Mouse (Mus musculus) hindbrain, embryonic 14.5 days (tissue): ENCODE measurements at regions not wholly inside any gene's neighbourhood (a gene's known extent, or its start where the extent isn't known, plus 50 kb on each side); places are given as distances from the start of the nearest gene placed in this dataset.

Experiments used
- ATAC-seq: fragments of 200-750 bp; cut with Nextera tagmentation; 2 replicates; pipeline ENCODE4 v1.8.0; 2017; ENCODE audit warnings: moderate number of reproducible peaks, mild to moderate bottlenecking, moderate TSS enrichment, moderate library complexity; ENCODE audit not compliant: low FRiP score
- DNase-seq: peaks from one replicate; pipeline ENCODE4 v3.0.0-alpha.2; 2015; ENCODE audit warnings: low spot score
- H3K27ac ChIP-seq: fragments of 300-500 bp; sonication (generic); 2 replicates; pipeline ENCODE4 v1.5.1; 2014; ENCODE audit warnings: mild to moderate bottlenecking, moderate library complexity
- H3K27me3 ChIP-seq: fragments of 300-500 bp; sonication (generic); 2 replicates; pipeline ENCODE4 v1.6.1; 2014; ENCODE audit warnings: mild to moderate bottlenecking, low read length, mixed read lengths; ENCODE audit not compliant: control insufficient read depth, insufficient read depth
- H3K36me3 ChIP-seq: fragments of 300-500 bp; sonication (generic); replicated peaks from 2 replicates; pipeline ENCODE4 v1.6.1; 2014; ENCODE audit not compliant: control insufficient read depth, insufficient read depth
- H3K4me1 ChIP-seq: fragments of 300-500 bp; sonication (generic); replicated peaks from 2 replicates; pipeline ENCODE4 v1.6.1; 2014; ENCODE audit warnings: antibody characterized with exemption, low read length, mixed read lengths; ENCODE audit not compliant: control insufficient read depth, insufficient read depth
- H3K4me2 ChIP-seq: fragments of 300-500 bp; sonication (generic); replicated peaks from 2 replicates; pipeline ENCODE4 v1.6.1; 2014; ENCODE audit warnings: mild to moderate bottlenecking, moderate library complexity
- H3K4me3 ChIP-seq: fragments of 300-500 bp; sonication (generic); replicated peaks from 2 replicates; pipeline ENCODE4 v1.5.1; 2014; ENCODE audit warnings: mild to moderate bottlenecking, low read length
- H3K9ac ChIP-seq: fragments of 300-500 bp; sonication (generic); 2 replicates; pipeline ENCODE4 v1.6.1; 2014
- H3K9me3 ChIP-seq: fragments of 300-500 bp; sonication (generic); 2 replicates; pipeline ENCODE4 v1.6.1; 2016; ENCODE audit warnings: low read length; ENCODE audit not compliant: control insufficient read depth
- WGBS: fragments of 180-500 bp; shearing (Covaris S2); extraction: QIAGEN DNeasy Blood & Tissue Kit; methylation state at CpG from one replicate; pipeline ENCODE4 v1.1.7; 2014; 5-methylcytosine and 5-hydroxymethylcytosine counted together

DNA sequence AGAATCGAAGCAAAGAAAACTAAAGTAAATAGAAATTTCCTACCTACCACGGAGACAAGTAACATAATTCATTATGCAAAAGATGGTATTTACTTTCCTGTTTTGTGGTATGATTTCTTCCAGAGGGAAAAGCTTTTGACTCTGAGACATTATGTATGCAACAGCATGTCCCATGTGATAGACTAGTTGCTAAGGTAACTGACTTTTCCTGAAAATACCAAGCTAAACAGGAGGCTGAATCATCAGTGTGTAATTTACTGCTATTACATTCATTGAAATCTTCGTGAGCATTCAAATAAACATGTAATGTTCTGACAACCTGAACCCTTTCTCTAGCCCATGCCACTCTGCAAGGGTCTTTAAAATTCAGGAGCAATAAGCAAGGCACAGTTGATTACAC, 118.6 kb upstream of the P2ry1 start:
- Histone ChIP-seq H3K9me3 (no peaks in the 10 kb centered on the region), H3K4me3 (no peak overlapping the region), H3K4me2 (no peak overlapping the region), H3K36me3 (no peaks in the 10 kb centered on the region), H3K27me3 (no peaks in the 10 kb centered on the region), H3K9ac (no peak overlapping the region), H3K4me1 (0 out of 2 replicates have a peak, but pooled peaks cover 5% of the 10 kb centered on the region), H3K27ac (no peak overlapping the region)
- 54% methylated on average over 3 of the region's 3 CpGs for WGBS
- DNase-seq (peak; percentile 25), ATAC-seq (peak; percentile 66; the same call in 1 of the 2 replicates)

DNA sequence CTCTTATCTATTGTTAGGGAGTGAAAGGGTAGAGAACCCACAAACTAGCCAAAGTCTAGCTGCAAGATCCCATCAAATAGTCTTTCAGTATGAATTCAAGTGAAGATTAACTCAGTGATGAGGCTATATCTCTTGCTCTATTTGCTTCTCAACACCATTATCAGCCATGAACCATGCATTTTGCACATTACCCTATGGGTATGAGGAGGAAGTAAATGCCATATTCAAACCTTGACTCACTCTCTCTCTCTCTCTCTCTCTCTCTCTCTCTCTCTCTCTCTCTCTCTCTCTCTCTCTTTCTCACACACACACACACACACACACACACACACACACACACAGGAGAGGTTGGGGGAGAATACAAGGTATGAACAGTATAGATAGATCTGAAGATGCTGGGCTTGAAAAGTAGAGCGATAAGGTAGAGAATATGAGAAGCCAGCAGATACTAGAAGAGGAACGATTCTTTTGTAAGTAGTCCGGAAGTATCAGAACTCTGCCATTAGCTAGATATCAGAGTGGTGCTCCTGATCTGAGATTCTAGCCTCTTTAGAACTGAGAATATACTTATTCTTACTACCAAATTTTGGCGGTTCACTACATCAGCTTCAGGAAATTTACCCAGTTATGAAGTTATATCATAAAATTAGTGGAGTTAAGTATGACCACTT, 113.3 kb upstream of the P2ry1 start:
- Histone ChIP-seq H3K4me2 (no peak overlapping the region), H3K27ac (no peak overlapping the region), H3K4me1 (0 out of 2 replicates have a peak, but pooled peaks cover under 1% of the 10 kb centered on the region), H3K9ac (no peak overlapping the region), H3K36me3 (no peaks in the 10 kb centered on the region), H3K4me3 (no peak overlapping the region), H3K9me3 (no peaks in the 10 kb centered on the region), H3K27me3 (no peaks in the 10 kb centered on the region)
- WGBS = 96% methylated on average over 4 of the region's 4 CpGs
- ATAC-seq = no peak
- DNase-seq = no peak

DNA sequence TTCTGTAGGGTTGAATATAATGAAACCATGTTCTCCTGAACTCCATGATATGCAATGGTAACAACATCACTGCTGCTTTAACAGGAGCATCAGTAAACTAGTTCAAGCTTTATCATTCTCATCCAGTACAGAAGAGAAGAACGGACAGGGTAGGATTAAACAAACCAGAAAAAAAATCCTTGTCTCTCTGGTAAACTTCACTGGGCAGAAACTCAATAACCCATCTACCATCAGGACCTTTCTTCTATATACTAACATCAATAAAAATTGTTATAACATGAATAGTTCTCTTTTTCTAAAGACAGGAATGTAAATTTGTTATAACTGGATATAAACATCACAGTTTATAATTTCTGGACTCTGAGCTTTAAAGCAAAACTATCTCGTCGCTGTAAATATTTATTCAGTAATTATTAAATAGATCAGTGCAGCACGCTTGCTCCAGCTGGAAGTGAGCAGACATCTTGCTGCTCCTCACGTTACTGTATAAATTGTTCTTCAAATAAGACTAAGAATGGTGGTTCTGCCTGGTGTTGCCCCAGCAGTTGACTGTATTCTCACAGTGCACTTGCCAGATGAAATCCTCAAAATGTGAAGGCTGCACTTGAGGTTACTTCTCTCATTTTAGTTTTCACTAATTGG, 104.8 kb upstream of the P2ry1 start:
- ATAC-seq (no peak), DNase-seq (no peak)
- Histone ChIP-seq H3K4me3 (no peak overlapping the region), H3K27me3 (no peaks in the 10 kb centered on the region), H3K9me3 (no peaks in the 10 kb centered on the region), H3K36me3 (no peaks in the 10 kb centered on the region), H3K9ac (no peak overlapping the region), H3K4me2 (no peak overlapping the region), H3K27ac (no peak overlapping the region), H3K4me1 (no peaks in the 10 kb centered on the region)
- 90% methylated on average over 5 of the region's 5 CpGs for WGBS

DNA sequence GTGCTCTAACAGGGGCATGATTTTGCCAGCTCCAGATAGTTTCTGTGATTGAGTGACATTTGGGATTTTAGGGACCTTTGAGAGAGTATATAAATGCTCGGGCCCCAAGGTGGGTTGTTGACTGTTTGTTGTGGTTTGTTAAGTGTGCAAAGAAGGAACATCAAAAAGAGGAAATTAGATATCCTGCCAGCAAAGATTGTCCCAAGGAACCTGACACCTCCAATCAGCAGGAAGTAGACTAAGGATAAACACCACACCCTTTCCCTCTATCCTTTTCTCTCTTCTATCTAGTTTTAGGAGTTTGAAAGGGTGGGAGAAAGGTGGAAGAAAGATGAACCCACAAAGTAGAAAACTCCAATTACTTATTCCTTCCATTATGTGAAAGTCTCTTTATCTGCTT, 103.9 kb upstream of the P2ry1 start:
- whole genome bisulfite sequencing = 92% methylated on average over 1 of the region's 1 CpGs
- H3K27me3 ChIP-seq = no peaks in the 10 kb centered on the region
- H3K4me2 ChIP-seq = no peak overlapping the region
- no peak overlapping the region for H3K9ac ChIP-seq
- H3K9me3 ChIP-seq = no peaks in the 10 kb centered on the region
- no peaks in the 10 kb centered on the region for H3K4me1 ChIP-seq
- ATAC-seq (no peak), DNase-seq (no peak)
- H3K27ac ChIP-seq = no peak overlapping the region
- no peaks in the 10 kb centered on the region for H3K36me3 ChIP-seq
- H3K4me3 ChIP-seq = no peak overlapping the region

DNA sequence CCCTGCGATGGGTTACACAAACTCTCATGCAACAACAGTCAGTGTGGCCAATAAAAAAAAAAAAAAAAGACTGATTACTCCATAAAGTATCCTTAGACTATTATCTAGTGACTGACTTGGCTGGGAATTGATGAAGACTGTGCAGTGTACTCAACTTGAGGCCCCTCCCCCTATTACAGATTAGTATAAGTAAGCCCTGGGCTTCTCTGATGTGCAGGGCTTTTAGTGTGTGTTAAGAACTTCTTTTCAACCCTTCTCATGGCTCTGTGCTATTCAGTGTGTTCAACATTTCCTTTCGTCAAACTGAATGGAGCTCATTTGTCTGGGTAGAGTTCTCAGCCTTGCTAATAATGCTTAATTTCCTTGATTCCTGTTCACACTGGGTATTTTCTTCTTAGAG, 101.0 kb upstream of the P2ry1 start:
- WGBS = 89% methylated on average over 2 of the region's 2 CpGs
- Histone ChIP-seq H3K36me3 (no peaks in the 10 kb centered on the region), H3K4me1 (no peaks in the 10 kb centered on the region), H3K9me3 (no peaks in the 10 kb centered on the region), H3K4me2 (no peak overlapping the region), H3K4me3 (no peak overlapping the region), H3K27ac (no peak overlapping the region), H3K9ac (no peak overlapping the region), H3K27me3 (no peaks in the 10 kb centered on the region)
- DNase-seq (no peak), ATAC-seq (no peak)

DNA sequence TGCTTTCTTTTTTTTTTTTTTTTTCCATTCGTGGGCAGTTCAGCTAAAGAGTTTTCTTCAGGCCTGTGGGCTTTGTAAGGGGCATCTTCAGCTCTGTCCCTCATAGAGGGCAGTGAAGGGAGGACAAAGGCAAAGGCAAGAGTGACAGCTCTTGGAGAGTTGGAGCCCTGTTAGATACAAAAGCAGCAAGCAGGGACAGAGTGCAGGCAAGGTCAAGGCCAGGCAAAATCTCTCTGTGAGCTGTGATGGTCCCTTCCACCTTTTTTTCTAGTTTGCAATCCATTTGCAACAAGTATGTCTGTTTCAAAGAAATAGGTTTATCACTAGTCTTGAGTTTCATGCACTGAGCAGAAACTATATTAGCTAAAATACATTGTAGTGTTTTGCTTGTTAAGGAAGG, 86.2 kb upstream of the P2ry1 start:
- WGBS = 4% methylated on average over 1 of the region's 1 CpGs
- H3K27ac ChIP-seq = no peak overlapping the region
- H3K9ac ChIP-seq = no peak overlapping the region
- ATAC-seq (no peak), DNase-seq (no peak)
- H3K4me2 ChIP-seq = no peak overlapping the region
- H3K27me3 ChIP-seq = no peaks in the 10 kb centered on the region
- no peaks in the 10 kb centered on the region for H3K36me3 ChIP-seq
- no peaks in the 10 kb centered on the region for H3K4me1 ChIP-seq
- no peaks in the 10 kb centered on the region for H3K9me3 ChIP-seq
- H3K4me3 ChIP-seq = no peak overlapping the region

DNA sequence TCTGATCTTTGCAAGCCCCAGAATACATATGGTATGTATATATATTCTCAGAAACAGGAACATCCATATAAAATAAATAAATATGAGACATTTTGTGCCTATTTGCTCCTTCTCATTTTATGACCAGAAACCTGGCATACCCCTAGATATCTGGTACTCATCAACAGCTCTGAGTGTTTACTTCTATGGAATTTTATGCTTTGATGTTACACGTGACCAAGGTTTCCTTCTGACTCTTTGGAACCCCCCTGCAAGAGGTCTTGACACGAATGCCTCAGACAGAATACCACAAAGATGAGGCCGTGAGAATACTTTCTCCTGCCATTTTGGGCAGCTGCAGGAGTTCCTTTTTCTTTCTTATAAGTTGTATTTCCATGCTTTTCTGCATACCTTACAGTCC, 85.3 kb upstream of the P2ry1 start:
- H3K9ac ChIP-seq = no peak overlapping the region
- H3K4me1 ChIP-seq = no peaks in the 10 kb centered on the region
- 48% methylated on average over 3 of the region's 3 CpGs for WGBS
- no peak overlapping the region for H3K4me3 ChIP-seq
- H3K36me3 ChIP-seq = no peaks in the 10 kb centered on the region
- no peak overlapping the region for H3K27ac ChIP-seq
- ATAC-seq (no peak), DNase-seq (no peak)
- no peak overlapping the region for H3K4me2 ChIP-seq
- H3K27me3 ChIP-seq = no peaks in the 10 kb centered on the region
- no peaks in the 10 kb centered on the region for H3K9me3 ChIP-seq

DNA sequence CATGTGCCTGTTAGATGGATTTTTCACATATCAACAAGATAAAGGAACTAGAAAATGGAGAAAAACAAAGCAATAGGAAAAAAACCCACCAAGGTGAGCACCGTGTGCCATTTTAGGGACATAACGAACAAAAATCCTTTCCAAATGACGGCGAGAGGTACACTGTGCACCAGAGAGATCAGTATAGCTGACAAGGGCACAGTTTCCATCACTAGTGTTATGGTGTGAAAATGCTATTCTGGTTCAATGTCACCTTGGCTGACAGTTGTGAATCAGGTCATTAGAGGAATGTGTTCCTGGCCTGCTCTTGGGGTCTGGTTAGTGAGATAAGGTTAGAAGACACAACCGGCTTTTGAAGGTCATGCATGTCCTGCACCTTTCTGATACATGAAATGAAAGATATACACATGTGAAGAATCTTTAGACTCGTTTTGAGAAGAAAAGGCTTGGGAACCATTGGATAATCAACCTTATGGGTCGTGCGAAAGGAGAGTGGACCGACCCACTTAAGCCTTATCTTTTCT, 76.5 kb upstream of the P2ry1 start:
- no peaks in the 10 kb centered on the region for H3K9me3 ChIP-seq
- no peak overlapping the region for H3K4me3 ChIP-seq
- no peaks in the 10 kb centered on the region for H3K4me1 ChIP-seq
- 96% methylated on average over 9 of the region's 9 CpGs for WGBS
- no peak for ATAC-seq
- no peak overlapping the region for H3K4me2 ChIP-seq
- no peak overlapping the region for H3K27ac ChIP-seq
- no peaks in the 10 kb centered on the region for H3K36me3 ChIP-seq
- H3K9ac ChIP-seq = no peak overlapping the region
- DNase-seq = no peak
- H3K27me3 ChIP-seq = no peaks in the 10 kb centered on the region

DNA sequence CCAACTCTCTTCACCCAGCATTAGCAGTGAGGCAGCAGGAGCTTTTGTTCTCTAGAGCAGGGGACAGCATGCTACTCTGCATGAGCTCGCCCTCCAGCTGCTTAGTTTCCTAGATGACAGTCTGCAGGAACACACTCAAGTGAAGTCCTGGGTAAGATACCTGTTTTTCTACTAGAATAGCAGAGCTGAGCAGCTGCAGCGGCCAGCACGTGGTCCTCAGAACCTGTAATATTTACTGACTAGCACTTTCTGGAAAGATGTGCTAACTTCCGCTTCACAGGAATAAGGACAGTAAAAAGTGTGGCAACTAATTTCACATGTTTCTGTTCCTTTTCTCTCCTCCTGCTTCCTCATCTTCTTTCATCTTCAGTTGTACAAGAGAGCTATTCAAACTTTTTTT, 73.7 kb upstream of the P2ry1 start:
- no peak overlapping the region for H3K9ac ChIP-seq
- DNase-seq (no peak), ATAC-seq (no peak)
- H3K4me2 ChIP-seq = no peak overlapping the region
- WGBS = 40% methylated on average over 4 of the region's 4 CpGs
- H3K9me3 ChIP-seq = no peaks in the 10 kb centered on the region
- no peak overlapping the region for H3K27ac ChIP-seq
- no peaks in the 10 kb centered on the region for H3K36me3 ChIP-seq
- H3K4me3 ChIP-seq = no peak overlapping the region
- H3K4me1 ChIP-seq = no peaks in the 10 kb centered on the region
- H3K27me3 ChIP-seq = no peaks in the 10 kb centered on the region
